25 mouse cellular contexts compared by ENCODE assay signal in the genomic region with DNA sequence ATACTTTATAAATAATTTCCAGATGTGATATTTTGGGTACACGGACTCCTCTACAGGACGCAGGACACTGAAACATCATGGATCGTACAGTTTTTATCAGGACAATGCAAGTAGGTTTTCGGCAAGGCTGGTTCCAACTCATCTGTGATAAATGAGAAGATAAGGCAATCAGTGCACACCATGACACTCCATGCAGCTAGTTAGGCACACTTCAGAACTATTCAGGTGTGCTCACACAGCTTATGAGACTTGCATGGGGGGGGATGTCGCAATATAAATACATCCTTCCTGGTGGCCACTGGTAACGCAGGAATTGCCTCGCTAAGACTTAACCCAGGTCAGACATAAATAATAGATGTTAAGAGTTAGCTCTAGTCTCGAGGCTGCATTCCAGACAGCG.
DNase-seq lines count a peak whose midpoint lies in the region; ATAC-seq lines count a peak whose summit lies in the region.
"Had no signal": no experiment of that assay in that cellular context is flagged by ENCODE, and none has a peak within 500 bp of the region (broad histone marks: within the 10 kb centered on the region; RNA-seq: fewer than 3 reads in every experiment).

No protein-coding gene starts in this region.

- peaks cover 32% of the 10 kb centered on the region for H3K4me1 ChIP-seq in forebrain, embryonic 12.5 days
- peaks cover 47% of the 10 kb centered on the region for H3K4me1 ChIP-seq in forebrain, embryonic 13.5 days
- H3K4me1 ChIP-seq in midbrain, embryonic 10.5 days = peaks cover 62% of the 10 kb centered on the region
- no peaks in the 10 kb centered on the region for H3K4me1 ChIP-seq in midbrain, embryonic 16.5 days (ENCODE audit: control insufficient read depth, insufficient read depth, low read length)
- H3K4me1 ChIP-seq: heart, embryonic 13.5 days; intestine, embryonic 15.5 days had no signal

- H3K27ac ChIP-seq in forebrain, embryonic 12.5 days = peak overlapping the region; percentile 43; the same call in 1 of the 2 replicates
- H3K27ac ChIP-seq in forebrain, embryonic 13.5 days = no peak overlapping the region
- H3K27ac ChIP-seq in midbrain, embryonic 10.5 days (replicated peaks) = peak overlapping the region; percentile 55
- H3K27ac ChIP-seq in midbrain, embryonic 16.5 days (ENCODE audit: low read length) = no peak overlapping the region
- H3K27ac ChIP-seq: gastrocnemius, adult 2 months; heart, embryonic 13.5 days; hindbrain, embryonic 12.5 days; intestine, embryonic 15.5 days had no signal

- H3K4me3 ChIP-seq in forebrain, embryonic 12.5 days (replicated peaks) = no peak overlapping the region
- H3K4me3 ChIP-seq in forebrain, embryonic 13.5 days = no peak overlapping the region
- no peak overlapping the region for H3K4me3 ChIP-seq in midbrain, embryonic 10.5 days
- H3K4me3 ChIP-seq in midbrain, embryonic 16.5 days (ENCODE audit: low read depth, low read length) = no peak overlapping the region
- H3K4me3 ChIP-seq: gastrocnemius, adult 2 months; heart, embryonic 13.5 days; hindbrain, embryonic 12.5 days; intestine, embryonic 15.5 days had no signal

- WGBS in forebrain, embryonic 12.5 days = 46% methylated on average over 9 of the region's 9 CpGs
- 40% methylated on average over 9 of the region's 9 CpGs for WGBS in forebrain, embryonic 13.5 days
- 63% methylated on average over 9 of the region's 9 CpGs for WGBS in midbrain, embryonic 10.5 days
- 48% methylated on average over 9 of the region's 9 CpGs for WGBS in midbrain, embryonic 16.5 days

- no peaks in the 10 kb centered on the region for H3K36me3 ChIP-seq in forebrain, embryonic 12.5 days (replicated peaks)
- no peaks in the 10 kb centered on the region for H3K36me3 ChIP-seq in forebrain, embryonic 13.5 days (ENCODE audit: poor library complexity, severe bottlenecking)
- H3K36me3 ChIP-seq in midbrain, embryonic 10.5 days = no peaks in the 10 kb centered on the region
- no peaks in the 10 kb centered on the region for H3K36me3 ChIP-seq in midbrain, embryonic 16.5 days (ENCODE audit: control insufficient read depth, insufficient read depth, low read length)
- H3K36me3 ChIP-seq: G1E; heart, embryonic 13.5 days; hindbrain, embryonic 12.5 days; intestine, embryonic 15.5 days had no signal

- H3K9me3 ChIP-seq in forebrain, embryonic 12.5 days = no peaks in the 10 kb centered on the region
- no peaks in the 10 kb centered on the region for H3K9me3 ChIP-seq in forebrain, embryonic 13.5 days (replicated peaks)
- no peaks in the 10 kb centered on the region for H3K9me3 ChIP-seq in midbrain, embryonic 10.5 days (replicated peaks)
- H3K9me3 ChIP-seq in midbrain, embryonic 16.5 days (replicated peaks; ENCODE audit: control insufficient read depth, low read length, poor library complexity, severe bottlenecking) = no peaks in the 10 kb centered on the region
- H3K9me3 ChIP-seq: G1E; heart, embryonic 13.5 days; hindbrain, embryonic 12.5 days; intestine, embryonic 15.5 days had no signal

- H3K9ac ChIP-seq in forebrain, embryonic 12.5 days = no peak overlapping the region
- no peak overlapping the region for H3K9ac ChIP-seq in forebrain, embryonic 13.5 days
- H3K9ac ChIP-seq in midbrain, embryonic 16.5 days (ENCODE audit: low read depth, low read length) = no peak overlapping the region
- H3K9ac ChIP-seq: forebrain, postnatal 0 days; heart, embryonic 13.5 days; hindbrain, embryonic 12.5 days; intestine, embryonic 15.5 days had no signal

- no peak for DNase-seq in midbrain, embryonic 10.5 days (ENCODE audit: low spot score)
- DNase-seq in retina, embryonic 14.5 days (ENCODE audit: low spot score) = peak; percentile 56
- no peak for DNase-seq in lung, postnatal 14 days
- DNase-seq: adrenal gland, adult 2 months; adrenal gland, postnatal 14 days; B cell, adult 2 months; cerebellum, adult 11-12 months; cerebellum, adult 8-10 months; cerebellum, postnatal 36 days; forebrain, postnatal 0 days; gastrocnemius, adult 2 months; gastrocnemius, postnatal 14 days; heart, adult 18-20 months; heart, postnatal 14 days; heart, postnatal 4 days; kidney, adult 11 months had no signal

- no peak for ATAC-seq in forebrain, embryonic 12.5 days (ENCODE audit: low FRiP score)
- no peak for ATAC-seq in forebrain, embryonic 13.5 days
- no peak for ATAC-seq in midbrain, embryonic 16.5 days
- ATAC-seq: forebrain, postnatal 0 days; hindbrain, embryonic 16.5 days; intestine, embryonic 15.5 days had no signal

- H3K4me2 ChIP-seq in forebrain, embryonic 12.5 days = no peak overlapping the region
- no peak overlapping the region for H3K4me2 ChIP-seq in forebrain, embryonic 13.5 days
- no peak overlapping the region for H3K4me2 ChIP-seq in midbrain, embryonic 16.5 days (ENCODE audit: low read length)
- H3K4me2 ChIP-seq: heart, embryonic 13.5 days; hindbrain, embryonic 12.5 days; intestine, embryonic 15.5 days had no signal

- peaks cover 20% of the 10 kb centered on the region for H3K27me3 ChIP-seq in forebrain, embryonic 12.5 days
- peaks cover 21% of the 10 kb centered on the region for H3K27me3 ChIP-seq in forebrain, embryonic 13.5 days
- peaks cover 32% of the 10 kb centered on the region for H3K27me3 ChIP-seq in midbrain, embryonic 10.5 days (ENCODE audit: low read depth, poor library complexity, severe bottlenecking)
- no peaks in the 10 kb centered on the region for H3K27me3 ChIP-seq in midbrain, embryonic 16.5 days (ENCODE audit: control insufficient read depth, insufficient read depth, low read depth, low read length)
- H3K27me3 ChIP-seq: CH12.LX; heart, embryonic 13.5 days; intestine, embryonic 15.5 days had no signal

Comparison
In these comparisons a context has a peak if more than half of its experiments do, and no peak if none do; other contexts are left out.
1. H3K27ac ChIP-seq: peak in forebrain, embryonic 12.5 days (single experiment) and midbrain, embryonic 10.5 days (single experiment); none in forebrain, embryonic 13.5 days (single experiment) and midbrain, embryonic 16.5 days (single experiment).